Mouse (Mus musculus) bone marrow, adult 2 months (tissue): Measurements from ENCODE around the gene Otulin.

Experiments used
- CTCF ChIP-seq: fragments of 200-500 bp; IDR thresholded peaks from 2 replicates; pipeline ENCODE4 v1.5.1; 2011; ENCODE audit warnings: low read length, control low read depth; ENCODE audit not compliant: control insufficient read depth, insufficient read depth
- POLR2A ChIP-seq: fragments of 200-500 bp; IDR thresholded peaks from 2 replicates; pipeline ENCODE4 v1.6.1; 2011; ENCODE audit warnings: low read depth, mild to moderate bottlenecking, control low read depth, low read length, borderline replicate concordance; ENCODE audit not compliant: control insufficient read depth

DNA sequence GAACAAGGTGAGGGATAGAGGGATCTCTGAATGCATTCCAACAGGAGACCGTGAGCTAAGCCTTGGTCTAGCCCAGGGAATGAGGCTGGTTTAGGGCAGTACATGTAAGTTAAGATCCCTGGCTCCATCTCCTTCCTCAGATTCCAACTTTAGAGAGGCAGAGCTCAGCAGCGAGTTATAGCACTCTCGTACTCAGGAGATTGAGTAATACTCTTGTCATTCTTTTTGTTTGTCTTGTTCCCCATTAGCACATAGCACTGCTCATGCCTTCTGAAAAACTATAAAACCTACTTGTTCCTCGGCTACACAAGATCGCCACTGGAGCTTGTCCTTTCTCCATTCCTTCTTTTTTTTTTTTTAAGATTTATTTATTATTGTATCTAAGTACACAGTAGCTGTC is 30.0 kb downstream of the Otulin start:
- no peak for TF ChIP-seq POLR2A
- no peak for TF ChIP-seq CTCF
